Mouse (Mus musculus): ENCODE data around the gene Rufy3. TPM values are rescaled to one million over a fixed set of nuclear protein-coding genes. Genes with fewer than 3 reads are reported as not detected.

The Rufy3 gene
- polyA plus RNA-seq, 1 experiment from 2014 or later = 6.8 TPM

DNA sequence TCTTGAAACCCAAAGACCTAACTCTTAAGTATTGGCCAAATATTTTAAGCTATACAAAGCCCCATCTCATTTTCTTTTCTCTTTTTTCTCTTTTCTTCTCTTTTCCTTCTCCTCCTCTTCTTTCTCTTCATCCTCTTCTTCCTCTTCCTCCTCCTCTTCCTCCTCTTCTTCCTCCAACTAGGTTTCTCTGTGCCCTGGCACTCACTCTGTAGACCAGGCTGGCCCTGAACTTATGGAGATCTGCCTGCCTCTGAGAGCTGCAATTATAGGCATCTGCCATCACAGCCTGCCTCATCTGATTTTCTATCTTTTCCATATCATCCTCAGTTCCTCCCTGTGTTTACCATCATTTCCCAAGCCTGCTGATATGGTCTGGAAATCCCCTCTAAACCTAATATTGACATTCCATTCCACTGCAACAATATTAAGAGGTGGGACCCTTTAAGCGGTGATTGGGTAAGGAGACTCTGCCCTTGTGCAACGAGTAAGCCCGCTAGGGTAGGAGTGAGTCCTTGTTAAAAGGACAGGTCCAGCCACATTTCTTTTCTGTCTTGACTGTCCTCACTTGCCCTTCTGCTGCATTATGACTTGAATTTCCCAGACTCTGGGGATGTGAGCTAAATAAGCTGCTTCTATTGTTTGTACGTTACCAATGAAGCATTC lies 134.5 kb downstream of the Rufy3 start:
- 53% methylated on average over 4 of the region's 4 CpGs for WGBS (ENCODE audit: insufficient replicate concordance)
- Histone ChIP-seq H3K4me3 (ENCODE audit: low read depth, low read length) (no peak overlapping the region), H3K4me1 (ENCODE audit: insufficient read depth) (no peaks in the 10 kb centered on the region), H3K4me2 (ENCODE audit: low read depth, low read length) (no peak overlapping the region), H3K9ac (replicated peaks) (no peak overlapping the region), H3K9me3 (ENCODE audit: low read length) (no peaks in the 10 kb centered on the region), H3K27me3 (ENCODE audit: insufficient read depth, low read length) (no peaks in the 10 kb centered on the region), H3K27ac (ENCODE audit: low read depth) (no peak overlapping the region), H3K36me3 (replicated peaks; ENCODE audit: insufficient read depth, low read length) (no peaks in the 10 kb centered on the region)
- peak; percentile 79 for ATAC-seq
- no peak for DNase-seq
- no peak for TF ChIP-seq EP300 (IDR thresholded peaks at IDR 0.05; ENCODE audit: low read depth)
- TF ChIP-seq CTCF (IDR thresholded peaks at IDR 0.05; ENCODE audit: low read depth) = no peak

Other genes with a start within 250 kb of the Rufy3 start
- gene Prol1, start 247.7 kb upstream of the Rufy3 start, polyA plus RNA-seq (2015; fragmentation: Nextera tagmentation; extraction: Ambion mirVana) = not detected in 2 replicates
- gene Amtn, start 188.9 kb upstream of the Rufy3 start, polyA plus RNA-seq (2015; fragmentation: Nextera tagmentation; extraction: Ambion mirVana) = not detected in 2 replicates
- gene Ambn, start 109.0 kb upstream of the Rufy3 start, polyA plus RNA-seq (2015; fragmentation: Nextera tagmentation; extraction: Ambion mirVana) = not detected in 2 replicates
- not detected in 2 replicates for gene Enam, start 77.1 kb upstream of the Rufy3 start, polyA plus RNA-seq (2015; fragmentation: Nextera tagmentation; extraction: Ambion mirVana)
- 0.09 TPM in 2 replicates for gene Jchain, start 37.1 kb upstream of the Rufy3 start, polyA plus RNA-seq (2015; fragmentation: Nextera tagmentation; extraction: Ambion mirVana)
- gene Utp3, start 10.6 kb upstream of the Rufy3 start, polyA plus RNA-seq (2015; fragmentation: Nextera tagmentation; extraction: Ambion mirVana) = 27.2 and 27.6 TPM in 2 replicates
- 35.9 and 42.0 TPM in 2 replicates for gene Grsf1, start 111.1 kb downstream of the Rufy3 start, polyA plus RNA-seq (2015; fragmentation: Nextera tagmentation; extraction: Ambion mirVana)
- gene Mob1b, start 155.8 kb downstream of the Rufy3 start, polyA plus RNA-seq (2015; fragmentation: Nextera tagmentation; extraction: Ambion mirVana) = 5.3 and 6.2 TPM in 2 replicates
- 44.7 and 46.8 TPM in 2 replicates for gene Dck, start 200.0 kb downstream of the Rufy3 start, polyA plus RNA-seq (2015; fragmentation: Nextera tagmentation; extraction: Ambion mirVana)

All from liver, postnatal 0 days (tissue).